Mouse (Mus musculus) neural tube, embryonic 10.5 days (tissue): ENCODE measurements around the gene Terb1.

Experiments used
- DNase-seq: peaks from one replicate; pipeline ENCODE4 v3.0.0-alpha.2; 2017; ENCODE audit warnings: low spot score; ENCODE audit errors: extremely low spot score

The Terb1 gene

DNA sequence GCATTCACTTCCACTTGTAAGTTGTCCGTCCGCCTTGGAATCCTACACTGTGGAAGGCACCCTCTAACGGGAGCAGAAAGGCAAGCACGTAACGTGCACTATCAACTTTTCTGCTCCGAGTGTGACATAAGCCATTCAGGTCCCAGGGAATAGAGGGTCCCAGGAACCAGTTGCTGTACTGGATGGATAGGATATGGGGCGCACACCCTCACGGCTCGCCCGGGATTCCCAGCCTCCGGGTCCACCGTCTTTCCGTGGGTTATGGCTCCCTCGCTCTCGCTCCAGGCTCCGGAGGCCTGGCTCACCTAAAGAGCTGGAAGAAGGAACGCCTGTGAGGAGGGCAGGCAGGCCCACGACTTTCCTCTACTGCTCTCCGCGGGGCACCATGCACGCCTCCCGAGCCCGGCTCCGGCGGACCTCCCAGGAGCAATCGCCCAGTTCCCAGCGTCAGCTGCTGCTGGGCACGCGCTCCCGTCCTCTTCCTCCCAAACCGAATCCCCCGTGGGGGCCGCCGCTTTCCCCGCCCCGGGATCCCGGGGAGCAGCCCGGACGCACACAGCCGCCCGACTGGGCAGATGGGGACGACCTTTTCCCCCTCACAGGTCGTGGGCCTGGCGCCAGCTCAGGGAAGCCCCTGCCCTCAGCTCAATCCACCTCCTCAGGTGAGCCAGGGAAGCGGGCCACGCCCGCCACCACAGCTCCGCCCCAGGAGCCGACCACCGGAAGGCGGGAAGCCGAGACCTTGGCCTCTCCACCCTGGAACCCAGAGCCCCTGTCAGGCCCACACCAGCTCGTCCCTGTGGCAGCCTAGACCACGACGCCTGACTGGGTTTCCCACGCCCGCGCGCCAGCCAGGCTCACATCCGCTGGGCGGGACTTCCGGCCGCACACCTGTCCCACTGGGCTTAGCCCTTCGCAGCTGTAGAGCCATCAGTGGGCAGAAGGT is at the start of gene Terb1:
Gene Terb1, minus strand, starts transcription at position 850 of the 946 bp plus-strand sequence.
- DNase-seq, result peak; percentile 55

GRCm38 (mm10) chr8:104557226-104557625 is 47.5 kb upstream of the Terb1 start:
- no peak for DNase-seq

GRCm38 (mm10) chr8:104555191-104555590 is 45.5 kb upstream of the Terb1 start:
- no peak for DNase-seq

DNA sequence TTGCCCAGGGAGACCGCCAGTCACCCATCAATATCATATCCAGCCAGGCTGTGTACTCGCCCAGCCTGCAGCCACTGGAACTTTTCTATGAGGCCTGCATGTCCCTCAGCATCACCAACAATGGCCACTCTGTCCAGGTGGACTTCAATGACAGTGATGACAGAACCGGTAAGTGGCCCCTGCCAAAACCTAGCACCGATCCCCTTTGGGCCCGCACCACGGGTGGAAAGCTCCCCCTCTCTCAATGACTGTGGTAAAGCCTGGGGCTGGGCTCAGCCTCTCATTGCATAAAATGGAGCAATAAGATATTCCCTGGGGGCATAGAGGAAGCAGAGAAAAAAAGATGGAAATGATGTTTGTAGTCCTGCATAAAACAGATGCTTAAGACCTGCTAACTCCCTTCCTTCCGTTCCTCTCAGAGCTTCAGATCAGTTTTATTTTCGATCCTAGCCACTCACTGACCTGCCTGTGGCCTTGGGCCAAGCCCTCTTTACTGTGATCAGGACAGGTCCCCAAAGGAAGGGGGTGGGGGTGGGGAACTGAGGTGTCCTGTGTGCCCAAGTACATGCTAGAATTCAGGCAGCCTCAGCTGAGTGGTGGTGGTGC is 33.8 kb upstream of the Terb1 start:
- DNase-seq, result no peak

DNA sequence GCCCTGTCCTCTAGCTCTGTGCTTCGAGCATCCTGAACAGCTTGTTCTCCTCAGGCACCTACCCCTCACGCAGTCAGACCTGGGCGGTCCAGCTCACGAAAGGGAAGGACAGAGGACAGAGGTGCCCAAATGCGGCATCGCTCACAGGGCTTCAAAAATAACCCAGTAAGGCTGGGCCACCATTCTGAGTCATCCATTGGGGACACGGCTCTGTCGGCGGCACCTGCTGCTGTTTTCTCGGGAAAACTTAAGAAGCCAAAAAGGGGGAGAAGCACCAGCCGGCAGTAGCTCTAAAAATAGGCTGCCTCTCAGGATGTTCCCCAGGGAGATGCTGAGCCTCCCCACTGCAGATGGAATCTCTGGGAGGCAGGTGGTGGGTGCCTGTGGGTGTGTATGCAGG is 32.5 kb upstream of the Terb1 start:
- no peak for DNase-seq

GRCm38 (mm10) chr8:104541515-104541880 is 31.8 kb upstream of the Terb1 start:
- DNase-seq, result no peak

- peak; percentile 56 for DNase-seq
Measured at GRCm38 (mm10) chr8:104540710-104541514, 31.2 kb upstream of the Terb1 start.

DNA sequence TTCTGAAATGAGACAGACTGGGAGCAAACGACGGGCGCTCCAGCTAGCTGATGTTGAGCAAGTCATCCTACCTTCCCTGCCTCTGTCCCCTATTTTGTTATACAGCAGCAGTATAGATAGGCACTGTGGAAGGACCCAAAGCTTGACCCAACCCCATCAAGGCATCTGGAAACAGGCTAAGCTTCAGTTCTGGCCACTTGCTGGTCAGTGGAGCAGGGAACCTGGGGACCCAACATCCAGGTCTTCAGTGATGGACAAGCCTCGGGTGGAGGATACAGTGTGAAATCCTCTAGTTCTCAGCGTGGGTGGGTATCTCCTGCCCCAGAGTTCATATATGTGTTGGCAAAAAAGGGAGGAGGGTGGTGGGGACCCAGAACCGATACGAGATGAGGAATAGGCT is 30.5 kb upstream of the Terb1 start:
- DNase-seq, result peak; percentile 26

DNA sequence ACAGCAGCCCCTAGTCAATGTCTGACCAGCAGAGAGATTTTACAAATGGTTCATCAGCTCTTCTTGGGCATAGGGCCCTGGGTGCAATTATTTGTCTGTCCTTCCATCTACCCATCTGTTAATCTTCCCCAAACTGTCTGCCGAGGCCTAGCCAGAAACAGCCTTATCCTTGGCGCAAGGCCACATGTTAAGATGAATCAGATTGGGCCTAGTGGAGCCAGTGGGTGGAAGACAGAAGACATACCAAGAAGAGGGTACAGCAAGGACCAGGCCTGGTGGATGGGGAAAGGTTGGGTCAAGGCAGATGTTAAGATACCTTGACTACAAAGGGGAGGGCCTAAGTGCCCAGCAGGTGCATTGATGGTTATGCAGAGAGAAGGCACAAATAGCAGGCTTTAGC is 29.9 kb upstream of the Terb1 start:
- DNase-seq, result no peak

DNA sequence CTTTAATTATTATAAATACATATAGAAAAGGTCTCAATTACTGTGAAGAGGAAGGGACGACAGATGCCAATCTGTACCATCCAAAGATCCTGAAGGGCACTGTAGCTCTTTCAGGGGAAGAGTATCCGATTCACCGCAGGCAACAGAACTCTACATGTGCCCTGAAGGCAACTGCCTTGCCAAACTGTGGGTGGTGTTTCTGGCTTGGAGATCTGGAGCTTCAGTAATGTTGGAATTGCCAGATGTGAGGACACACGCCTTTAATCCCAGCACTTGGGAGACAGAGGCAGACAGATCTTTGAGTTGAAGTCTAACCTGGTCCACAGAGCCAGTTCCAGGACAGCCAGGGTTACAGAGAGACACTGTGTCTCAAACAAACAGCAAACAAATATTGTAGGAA is 29.2 kb upstream of the Terb1 start:
- DNase-seq, result no peak

- no peak for DNase-seq
Measured at GRCm38 (mm10) chr8:104536028-104536427, 26.3 kb upstream of the Terb1 start.

GRCm38 (mm10) chr8:104535378-104535777 is 25.7 kb upstream of the Terb1 start:
- no peak for DNase-seq

- DNase-seq, result no peak
Measured at GRCm38 (mm10) chr8:104534779-104535141, 25.1 kb upstream of the Terb1 start.

DNA sequence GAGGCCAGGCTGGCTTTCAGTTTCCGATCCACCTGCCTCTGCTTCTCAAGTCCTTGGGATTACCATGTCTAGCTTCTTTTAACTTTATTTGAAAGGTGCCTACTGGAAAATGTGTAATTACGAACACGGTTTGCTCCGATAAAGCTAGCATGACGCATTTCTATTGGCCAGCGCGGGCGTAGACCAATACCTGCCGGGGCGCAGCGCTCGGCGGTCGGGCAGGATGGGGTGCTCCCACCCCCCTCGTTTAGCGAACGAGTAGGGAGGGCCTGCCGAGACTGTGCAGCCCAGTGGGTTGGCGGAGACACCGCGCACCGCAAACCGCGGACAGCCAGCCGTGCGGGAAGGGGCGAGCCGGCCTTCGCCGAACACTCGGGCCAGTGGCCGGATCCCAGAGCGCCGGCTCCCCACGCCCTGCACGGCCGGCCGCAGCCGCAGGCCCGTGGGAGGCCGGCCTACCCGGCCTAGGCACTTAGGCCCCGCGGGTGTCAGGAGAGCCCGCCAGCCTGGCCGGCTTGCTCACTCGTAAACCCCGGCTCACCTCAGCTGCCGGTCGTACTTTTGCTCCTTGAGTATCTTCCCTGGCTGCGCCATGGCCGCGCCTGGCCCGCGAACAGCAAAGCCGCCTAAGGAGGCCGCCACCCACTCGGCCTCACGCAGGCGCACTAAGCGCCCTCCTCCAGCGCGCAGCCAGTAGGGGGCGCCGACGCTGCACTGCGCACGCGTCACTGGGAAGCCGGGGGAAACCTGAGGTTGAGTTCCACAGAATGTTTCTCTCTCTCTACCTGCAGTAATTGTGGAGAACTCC is 24.5 kb upstream of the Terb1 start, which contains the start of the genes Nae1 and Car7:
Gene Nae1, minus strand, starts transcription at position 667 of the 808 bp plus-strand sequence.
Gene Car7, plus strand, starts transcription at position 719 of the 808 bp plus-strand sequence.
- DNase-seq, result peak; percentile 98

DNA sequence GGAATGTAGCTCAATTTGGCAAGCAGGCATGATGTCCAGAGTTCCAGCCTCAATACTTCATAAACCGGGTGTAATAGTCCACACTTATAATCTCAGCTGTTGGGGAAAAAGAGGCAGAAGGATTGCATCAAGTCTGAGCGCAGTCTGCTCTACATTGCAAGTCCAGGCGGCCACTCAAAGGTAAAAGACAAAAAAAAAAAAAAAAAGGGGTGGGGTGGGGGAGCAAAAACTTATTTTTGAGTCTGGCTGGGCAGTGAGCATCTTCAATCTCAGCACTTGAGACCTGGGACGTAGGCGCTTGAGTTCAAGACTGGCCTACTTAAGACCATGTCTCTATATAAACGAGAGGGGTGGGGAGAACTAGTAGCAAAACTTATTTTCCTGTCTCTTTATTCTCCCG is 23.8 kb upstream of the Terb1 start:
- DNase-seq, result no peak

DNA sequence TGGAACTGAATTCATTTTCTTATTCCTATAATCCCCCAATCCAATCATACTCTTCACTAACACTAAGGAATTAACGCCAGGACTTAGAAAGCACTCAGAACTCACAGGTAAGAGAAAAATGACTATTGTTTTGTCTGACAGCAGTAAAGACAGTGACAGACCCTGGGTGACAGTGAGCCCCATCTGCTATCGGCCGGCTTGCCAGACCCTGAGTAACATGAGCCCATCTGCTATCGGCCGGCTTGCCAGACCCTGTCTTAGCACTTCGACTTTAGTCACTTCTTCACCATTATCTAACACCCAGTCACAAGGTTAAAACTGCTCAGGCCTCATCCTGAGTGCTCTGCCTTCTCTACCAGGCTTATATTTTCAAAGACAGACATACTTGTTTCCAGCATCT is 20.0 kb upstream of the Terb1 start:
- DNase-seq, result no peak

GRCm38 (mm10) chr8:104517872-104518271 is 8.2 kb upstream of the Terb1 start:
- DNase-seq, result no peak

DNA sequence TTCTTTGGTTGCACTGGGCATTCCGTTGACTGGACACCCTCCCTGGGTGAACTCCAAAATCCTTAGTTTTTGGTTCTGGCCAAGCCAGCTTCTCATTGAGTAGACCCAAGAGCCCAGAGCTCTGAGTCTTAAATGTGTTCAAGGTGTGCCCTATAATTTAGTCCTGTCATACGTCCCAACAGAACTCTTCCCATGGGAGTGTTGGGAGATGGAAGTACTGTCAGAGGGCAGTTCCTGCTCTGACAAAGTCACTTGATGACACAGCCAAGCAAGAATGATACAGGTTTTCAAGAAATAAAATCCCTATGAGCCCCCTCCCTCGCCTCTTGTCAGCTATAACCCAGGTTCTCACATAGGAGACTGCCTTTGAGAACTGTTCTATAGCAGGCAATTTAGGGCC is 424 bp upstream of the Terb1 start:
- DNase-seq, result no peak

DNA sequence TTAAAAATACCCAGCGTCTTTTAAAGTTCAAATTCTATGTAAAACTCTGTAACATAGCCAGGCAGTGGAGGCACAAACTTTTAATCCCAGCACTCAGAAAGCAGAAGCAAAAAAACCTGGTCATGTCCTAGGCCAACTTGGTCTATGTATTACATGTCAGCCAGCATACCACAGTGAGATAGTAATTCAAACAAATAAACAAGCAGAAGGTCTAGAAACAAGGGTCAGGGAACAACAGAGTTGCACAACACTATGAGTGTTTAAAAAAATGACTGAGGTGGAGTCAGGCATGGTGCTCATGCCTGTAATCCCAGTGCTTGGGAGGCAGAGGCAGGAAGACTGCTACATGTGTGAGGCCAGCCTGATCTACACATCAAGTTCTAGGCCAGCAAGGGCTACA is 30.6 kb downstream of the Terb1 start:
- DNase-seq, result no peak

GRCm38 (mm10) chr8:104472465-104472864 is 37.2 kb downstream of the Terb1 start:
- no peak for DNase-seq

DNA sequence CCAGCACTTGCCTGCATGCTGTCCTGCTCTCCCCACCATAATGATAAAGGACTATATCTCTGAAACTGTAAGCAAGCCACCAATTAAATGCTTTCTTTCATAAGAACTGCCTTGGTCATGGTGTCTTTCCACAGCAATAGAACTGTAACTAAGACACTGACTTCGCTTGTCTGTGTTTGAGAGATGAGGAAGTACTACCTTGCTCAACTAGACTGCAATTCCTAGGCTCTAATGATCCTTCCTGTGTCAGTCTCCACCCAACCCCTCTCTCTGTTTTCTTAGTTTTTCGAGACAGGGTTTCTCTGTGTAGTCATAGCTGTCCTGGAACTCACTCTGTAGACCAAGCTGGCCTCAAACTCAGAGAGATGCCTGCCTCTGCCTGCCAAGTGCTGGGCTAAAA is 42.2 kb downstream of the Terb1 start:
- no peak for DNase-seq
